Mouse (Mus musculus) E14TG2a.4 (cell line): ENCODE measurements around the gene Wfdc15b.
"Not testable (repeated sequence)": the region's sequence is repeated elsewhere in the genome, so short reads cannot be mapped to it uniquely, and the experiment has no call there.

Experiments
- H3K27me3 ChIP-seq: 2 replicates; pipeline ENCODE4 v1.6.1; 2014; ENCODE audit warnings: low read length, control low read depth; ENCODE audit not compliant: insufficient read depth
- H3K36me3 ChIP-seq: 2 replicates; pipeline ENCODE4 v1.6.1; 2014; ENCODE audit warnings: low read length, control low read depth; ENCODE audit not compliant: insufficient read depth
- H3K4me1 ChIP-seq: replicated peaks from 2 replicates; pipeline ENCODE4 v1.6.1; 2014; ENCODE audit warnings: low read depth, low read length, control low read depth
- H3K4me3 ChIP-seq: replicated peaks from 2 replicates; pipeline ENCODE4 v1.5.1; 2014; ENCODE audit warnings: mild to moderate bottlenecking, low read length
- H3K9me3 ChIP-seq: 2 replicates; pipeline ENCODE4 v1.6.1; 2014; ENCODE audit warnings: low read length, control low read depth
- CTCF ChIP-seq: conservative IDR thresholded peaks from 2 replicates; pipeline ENCODE4 v1.5.1; 2014; ENCODE audit warnings: low read length
- NANOG ChIP-seq: IDR thresholded peaks from 2 replicates; pipeline ENCODE4 v1.6.1; 2014; ENCODE audit warnings: borderline replicate concordance, low read length, mixed read lengths
- POU5F1 ChIP-seq: IDR thresholded peaks from 2 replicates; pipeline ENCODE4 v1.6.1; 2014; ENCODE audit warnings: low read length, borderline replicate concordance

Gene Wfdc15b

DNA sequence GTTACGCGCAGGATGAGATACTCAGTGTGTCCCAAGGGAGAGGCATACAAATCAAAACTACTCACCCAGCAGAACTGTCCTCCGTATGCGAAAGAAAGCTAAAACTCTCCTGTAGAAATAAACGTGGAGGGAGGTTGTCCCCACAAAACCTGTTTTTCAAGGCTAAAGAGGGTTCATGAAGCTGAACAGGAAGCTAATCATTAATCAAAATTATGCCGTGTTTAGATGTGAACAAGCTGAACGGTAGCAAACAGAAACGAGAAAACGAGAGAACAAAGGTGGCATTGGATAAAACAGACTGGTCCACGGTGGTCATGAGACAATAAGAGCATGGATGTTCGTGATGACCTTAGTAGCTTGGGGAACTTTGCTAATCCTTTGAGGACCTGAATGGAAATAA is at the start of gene Wfdc15b:
Gene Wfdc15b (minus strand): TSS at position 139 of the 400 bp plus-strand sequence.
- TF ChIP-seq NANOG = no peak
- TF ChIP-seq POU5F1 = no peak
- TF ChIP-seq CTCF = no peak
- Histone ChIP-seq H3K4me1 (no peaks in the 10 kb centered on the region), H3K36me3 (no peaks in the 10 kb centered on the region)

DNA sequence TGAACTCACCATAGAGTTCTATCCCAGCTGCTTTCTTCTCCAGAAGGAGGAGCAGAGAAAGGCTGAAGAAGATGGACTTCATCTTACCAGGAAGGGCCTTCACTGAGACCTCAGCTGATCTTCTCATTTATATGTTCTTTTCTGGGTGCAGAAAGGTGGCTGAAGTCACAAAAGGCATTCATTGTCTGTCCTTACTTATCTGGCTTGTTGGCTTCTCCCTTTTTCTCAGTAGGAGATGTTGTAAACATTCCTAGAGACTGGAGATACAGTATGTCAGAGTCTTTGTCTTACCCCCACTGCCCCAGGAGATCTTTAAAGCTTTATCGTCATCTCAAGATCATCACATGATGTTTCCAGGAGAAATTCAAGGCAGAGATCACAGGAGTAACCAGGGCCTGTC is 35.1 kb upstream of the Wfdc15b start, which contains the start of gene Svs3b:
Gene Svs3b (minus strand): TSS at position 101 of the 400 bp plus-strand sequence.
- not testable (repeated sequence) for H3K4me3 ChIP-seq, H3K27me3 ChIP-seq, H3K4me1 ChIP-seq, H3K36me3 ChIP-seq, H3K9me3 ChIP-seq

More for the DNA sequence above, at the start of gene Wfdc15b:
- Histone ChIP-seq H3K9me3 (no peaks in the 10 kb centered on the region), H3K27me3 (no peaks in the 10 kb centered on the region), H3K4me3 (no peak within 1 kb of the TSS)

DNA sequence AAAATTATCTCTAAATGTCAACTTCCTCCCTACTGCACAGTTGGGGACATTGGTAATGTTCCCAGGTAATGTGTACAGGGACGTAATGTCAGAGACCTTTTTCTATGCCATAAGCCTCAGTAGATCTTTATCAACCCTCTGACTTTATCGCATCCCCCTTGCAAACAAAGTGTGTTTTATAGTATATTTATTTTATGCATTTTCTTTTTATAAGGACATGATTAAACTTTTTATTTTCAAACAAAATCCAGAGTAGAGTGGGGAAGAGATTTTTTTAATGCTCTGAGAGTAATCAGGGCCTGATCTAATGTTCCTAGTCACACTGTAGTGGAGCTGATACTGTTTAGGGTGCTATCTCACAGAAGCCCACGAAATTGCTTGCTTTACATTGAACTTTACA is 16.9 kb upstream of the Wfdc15b start, which contains the start of gene Svs2:
Gene Svs2 (minus strand): TSS at position 101 of the 400 bp plus-strand sequence.
- Histone ChIP-seq H3K4me3 (no peak within 1 kb of the TSS), H3K9me3 (no peaks in the 10 kb centered on the region), H3K4me1 (no peaks in the 10 kb centered on the region), H3K36me3 (no peaks in the 10 kb centered on the region), H3K27me3 (peaks cover 2% of the 10 kb centered on the region; the same call in 1 of the 2 replicates)
- no peak for TF ChIP-seq NANOG
- TF ChIP-seq CTCF = no peak
- no peak for TF ChIP-seq POU5F1

DNA sequence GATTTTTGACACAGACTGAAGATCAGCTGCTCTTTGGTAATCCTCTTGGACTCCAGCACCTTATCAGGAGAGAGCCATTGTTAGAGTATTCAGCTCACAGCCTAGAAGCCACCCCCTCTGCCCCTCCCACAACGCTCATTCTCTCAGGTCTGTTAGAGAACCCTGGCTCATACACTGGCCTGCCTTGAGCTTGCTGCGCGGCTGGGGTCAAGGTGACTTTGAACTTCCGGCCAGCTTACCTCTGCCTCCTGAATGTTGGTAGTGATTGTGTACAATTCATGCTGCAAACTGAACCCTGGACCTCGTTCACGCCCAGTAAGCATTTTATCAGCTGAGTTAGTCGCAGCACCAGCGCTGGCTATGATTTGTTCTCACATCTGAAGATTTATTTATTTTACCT is 11.2 kb upstream of the Wfdc15b start:
- Histone ChIP-seq H3K4me3 (no peak overlapping the region), H3K27me3 (no peaks in the 10 kb centered on the region), H3K9me3 (no peaks in the 10 kb centered on the region), H3K36me3 (no peaks in the 10 kb centered on the region), H3K4me1 (peaks cover 8% of the 10 kb centered on the region)
- TF ChIP-seq NANOG (no peak), CTCF (no peak), POU5F1 (no peak)

DNA sequence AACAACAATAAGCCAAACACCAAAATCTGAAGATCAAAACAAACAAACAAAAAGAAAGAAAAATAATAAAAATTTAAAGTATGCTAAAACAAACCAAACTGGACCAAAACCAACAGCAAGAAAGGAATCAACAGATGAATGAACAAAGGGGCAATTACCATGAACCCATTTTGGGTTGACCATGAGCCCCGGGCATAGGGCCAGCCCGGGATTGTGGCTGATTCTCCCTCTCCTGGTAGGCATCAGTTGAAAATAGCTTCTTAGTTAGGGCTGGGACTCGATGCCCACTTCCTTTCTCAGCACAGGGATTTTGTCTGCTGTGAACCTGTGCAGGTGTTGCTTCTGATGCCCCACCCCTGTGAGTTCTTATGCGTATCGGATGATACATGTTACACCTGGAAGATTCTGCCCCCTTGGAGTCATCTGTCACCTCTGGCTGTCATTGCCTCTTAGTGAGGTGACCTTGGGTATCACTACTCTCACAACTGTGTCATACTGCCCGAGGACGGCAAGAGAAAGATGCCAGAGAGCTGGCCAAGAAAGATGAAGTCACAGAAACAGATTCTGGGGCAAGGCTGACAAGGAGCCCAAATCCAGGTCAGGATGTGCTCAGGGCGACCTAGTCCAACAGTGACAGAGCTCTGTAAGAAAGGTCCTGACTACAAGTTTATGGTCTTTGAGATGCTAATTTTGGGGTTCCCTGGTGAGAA is 7.1 kb upstream of the Wfdc15b start:
- no peaks in the 10 kb centered on the region for H3K27me3 ChIP-seq
- no peaks in the 10 kb centered on the region for H3K36me3 ChIP-seq
- no peak for TF ChIP-seq CTCF
- TF ChIP-seq POU5F1 = no peak
- no peaks in the 10 kb centered on the region for H3K9me3 ChIP-seq
- no peak overlapping the region for H3K4me3 ChIP-seq
- H3K4me1 ChIP-seq = peaks cover 8% of the 10 kb centered on the region

DNA sequence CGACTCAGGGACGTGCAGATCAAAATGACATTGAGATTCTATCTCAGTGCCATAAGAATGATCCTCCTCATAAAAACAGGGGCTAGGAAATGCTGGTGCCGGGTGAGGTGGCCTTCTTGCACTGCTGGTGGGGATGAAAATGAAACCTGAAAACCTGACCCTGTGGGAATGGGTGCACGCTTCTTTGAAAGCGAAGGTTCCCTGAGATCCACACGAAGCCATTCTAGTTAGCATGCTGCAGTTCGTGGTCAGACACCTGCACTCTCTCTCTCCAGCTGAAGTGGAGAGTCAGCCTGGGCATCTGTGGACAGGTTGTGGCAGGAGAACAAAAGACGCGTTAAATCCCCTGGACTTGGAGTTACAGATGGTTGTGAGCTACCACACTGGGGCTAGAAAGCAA is 2.2 kb downstream of the Wfdc15b start:
- H3K36me3 ChIP-seq = no peaks in the 10 kb centered on the region
- no peak for TF ChIP-seq POU5F1
- no peak for TF ChIP-seq CTCF
- TF ChIP-seq NANOG = no peak
- H3K9me3 ChIP-seq = no peaks in the 10 kb centered on the region
- H3K27me3 ChIP-seq = no peaks in the 10 kb centered on the region; the same call in 1 of the 2 replicates
- H3K4me1 ChIP-seq = no peaks in the 10 kb centered on the region
- H3K4me3 ChIP-seq = no peak overlapping the region

DNA sequence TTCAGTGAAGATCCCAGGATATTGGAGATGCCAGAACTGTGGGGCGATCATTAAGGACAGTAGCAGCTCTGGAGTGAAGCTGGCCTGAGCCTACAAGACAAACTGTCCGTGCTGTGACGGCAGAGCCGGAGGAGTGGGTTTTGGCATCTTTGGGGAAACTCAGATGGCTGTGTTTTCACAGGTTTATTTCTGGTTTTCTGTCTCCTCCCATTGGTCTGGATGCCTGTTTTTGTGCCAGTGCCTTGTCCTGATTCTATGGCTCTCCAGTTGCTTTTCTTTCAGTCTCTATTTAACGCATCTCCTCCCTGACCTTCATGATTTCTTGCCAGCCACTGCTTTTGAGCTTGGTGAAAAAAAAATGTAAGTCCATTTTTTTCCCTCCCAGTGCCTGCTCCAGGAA is 8.7 kb downstream of the Wfdc15b start:
- H3K36me3 ChIP-seq = no peaks in the 10 kb centered on the region
- no peaks in the 10 kb centered on the region for H3K4me1 ChIP-seq
- no peak overlapping the region for H3K4me3 ChIP-seq
- no peaks in the 10 kb centered on the region; the same call in 1 of the 2 replicates for H3K27me3 ChIP-seq
- TF ChIP-seq POU5F1 = no peak
- TF ChIP-seq NANOG = no peak
- TF ChIP-seq CTCF = no peak
- peaks cover 3% of the 10 kb centered on the region; the same call in 1 of the 2 replicates for H3K9me3 ChIP-seq

DNA sequence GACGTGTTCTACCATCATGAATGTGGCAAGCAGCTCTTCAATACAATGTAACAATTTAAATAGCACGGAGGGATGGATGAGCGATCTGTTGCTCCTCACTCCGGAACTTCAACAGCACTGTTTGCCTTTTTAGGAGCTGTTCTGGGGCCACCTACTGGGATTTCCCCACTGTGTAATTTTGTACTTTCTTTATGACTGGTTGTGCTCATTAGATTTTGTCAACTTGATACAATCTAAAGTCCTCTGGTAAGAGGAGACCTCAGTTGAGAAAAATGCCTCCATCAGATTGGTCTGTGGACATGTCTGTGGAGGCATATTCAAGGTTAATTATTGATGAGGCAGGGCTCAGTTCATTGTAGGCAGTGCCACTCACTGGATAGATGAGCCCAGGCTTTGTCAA is 10.6 kb downstream of the Wfdc15b start:
- peaks cover 10% of the 10 kb centered on the region for H3K9me3 ChIP-seq
- no peaks in the 10 kb centered on the region for H3K36me3 ChIP-seq
- H3K4me3 ChIP-seq = no peak overlapping the region
- no peaks in the 10 kb centered on the region for H3K4me1 ChIP-seq
- H3K27me3 ChIP-seq = no peaks in the 10 kb centered on the region; the same call in 1 of the 2 replicates
- TF ChIP-seq CTCF (no peak), POU5F1 (no peak), NANOG (no peak)

DNA sequence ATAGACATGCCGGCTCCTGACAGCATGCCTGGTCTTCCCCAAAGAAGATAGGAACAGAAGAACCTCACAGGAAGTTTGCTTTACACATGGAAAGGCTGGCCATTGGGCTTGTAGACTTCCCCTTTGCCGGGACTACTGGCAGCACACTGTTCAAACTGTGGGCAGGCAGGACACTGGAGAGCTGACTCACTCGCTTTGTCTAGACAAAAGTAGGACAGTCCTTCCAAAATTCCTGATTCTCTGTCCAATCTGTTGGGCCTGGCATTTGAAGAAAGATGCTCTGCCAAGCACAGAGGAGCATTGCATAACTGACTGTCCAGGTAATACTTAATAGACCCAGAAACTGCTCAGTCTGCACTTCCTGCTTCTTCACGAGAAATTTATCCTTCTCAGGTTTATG is 14.8 kb downstream of the Wfdc15b start:
- TF ChIP-seq POU5F1 (no peak), CTCF (no peak), NANOG (no peak)
- peaks cover 13% of the 10 kb centered on the region for H3K9me3 ChIP-seq
- no peaks in the 10 kb centered on the region for H3K4me1 ChIP-seq
- H3K36me3 ChIP-seq = no peaks in the 10 kb centered on the region
- H3K27me3 ChIP-seq = no peaks in the 10 kb centered on the region
- no peak overlapping the region for H3K4me3 ChIP-seq

DNA sequence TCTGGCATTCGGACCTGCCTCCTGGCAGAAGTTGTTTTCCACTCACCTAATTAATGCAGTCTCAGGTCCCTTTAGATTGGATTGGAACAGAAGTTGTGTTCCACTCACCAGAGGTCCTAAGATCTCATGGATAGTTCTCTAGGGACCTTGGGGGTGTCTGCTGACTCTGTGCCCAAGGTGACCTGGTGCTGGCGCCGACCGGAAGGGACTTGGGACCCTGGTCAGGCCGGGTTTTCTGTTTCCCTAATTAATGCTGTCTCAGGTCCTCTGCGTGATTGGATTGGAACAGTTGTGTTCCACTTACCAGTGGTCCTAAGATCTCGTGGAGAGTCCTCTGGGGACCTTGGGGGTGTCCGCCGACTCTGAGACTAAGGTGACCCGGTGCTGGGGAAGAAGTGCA is 15.4 kb downstream of the Wfdc15b start:
- H3K4me3 ChIP-seq, H3K4me1 ChIP-seq, H3K27me3 ChIP-seq, H3K36me3 ChIP-seq: not testable (repeated sequence)
- peaks cover 10% of the 10 kb centered on the region for H3K9me3 ChIP-seq
